Mouse (Mus musculus): ENCODE results near the gene Clcn6. TPM values are rescaled to one million over a fixed set of nuclear protein-coding genes. Genes with fewer than 3 reads are reported as not detected.

Gene Clcn6
- polyA plus RNA-seq, 1 experiment from 2014 or later = 29.9 TPM

DNA sequence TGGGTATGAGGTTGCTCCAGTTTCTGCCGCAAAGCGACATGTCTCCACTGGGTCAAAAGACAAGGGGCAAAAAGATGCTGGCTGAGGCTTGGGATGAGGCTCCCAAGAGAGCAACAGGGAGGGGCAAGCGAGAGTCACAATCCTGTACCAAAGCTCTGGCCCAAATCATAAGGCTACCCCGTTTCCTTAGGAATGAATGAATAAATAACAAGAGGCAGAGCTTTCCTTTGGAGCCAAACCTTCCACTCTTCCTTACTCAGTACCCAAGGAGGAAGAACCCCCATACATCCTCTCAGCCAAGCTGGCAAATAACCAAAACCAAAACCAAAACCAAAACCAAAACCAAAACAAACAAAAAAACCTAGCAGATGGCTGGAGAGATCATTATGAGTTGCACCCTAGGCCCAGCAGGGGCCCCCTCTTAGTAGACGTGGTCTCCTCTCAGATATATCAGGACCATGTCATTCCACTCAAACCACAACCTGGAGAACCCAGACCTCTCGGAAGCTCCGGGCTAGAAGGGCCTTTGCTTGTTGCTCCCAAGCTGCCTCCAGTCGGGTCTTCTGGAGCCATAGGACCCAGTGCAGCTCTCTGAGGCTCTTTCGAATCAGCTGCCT lies 31.1 kb upstream of the Clcn6 start:
- Histone ChIP-seq H3K4me1 (ENCODE audit: control insufficient read depth, insufficient read depth, low read depth, low read length) (no peaks in the 10 kb centered on the region), H3K9me3 (ENCODE audit: control insufficient read depth, low read length) (no peaks in the 10 kb centered on the region), H3K4me2 (ENCODE audit: low read length) (no peak overlapping the region), H3K27ac (ENCODE audit: low read depth, low read length) (no peak overlapping the region), H3K27me3 (replicated peaks; ENCODE audit: control insufficient read depth, insufficient read depth, low read length) (no peaks in the 10 kb centered on the region), H3K4me3 (ENCODE audit: low read length) (no peak overlapping the region), H3K36me3 (ENCODE audit: control insufficient read depth, insufficient read depth, low read length) (no peaks in the 10 kb centered on the region), H3K9ac (ENCODE audit: low read depth, low read length) (no peak overlapping the region)
- WGBS = 83% methylated on average over 9 of the region's 9 CpGs
- ATAC-seq = no peak

DNA sequence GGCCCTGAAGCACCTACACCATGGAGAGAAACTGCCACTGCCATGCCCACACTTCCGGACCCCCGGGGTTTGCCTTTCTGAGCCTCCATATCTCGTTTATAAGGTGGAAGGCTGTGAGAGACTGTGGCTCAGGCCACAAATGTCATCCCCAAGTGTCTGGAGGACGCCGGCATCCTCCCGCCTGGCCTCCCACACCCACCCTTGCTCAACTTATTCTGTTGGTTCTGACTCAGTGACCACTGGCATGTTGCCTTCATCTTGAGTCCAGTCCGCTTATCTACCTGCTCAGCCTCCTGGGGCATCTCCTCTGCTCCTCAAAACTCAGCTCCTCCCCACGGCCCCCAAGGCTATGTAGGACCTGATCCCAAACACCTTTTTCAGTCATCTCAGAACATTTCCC lies 28.7 kb upstream of the Clcn6 start:
- Histone ChIP-seq H3K9ac (ENCODE audit: low read depth, low read length) (no peak overlapping the region), H3K4me1 (ENCODE audit: control insufficient read depth, insufficient read depth, low read depth, low read length) (no peaks in the 10 kb centered on the region), H3K4me2 (ENCODE audit: low read length) (no peak overlapping the region), H3K27me3 (replicated peaks; ENCODE audit: control insufficient read depth, insufficient read depth, low read length) (no peaks in the 10 kb centered on the region), H3K9me3 (ENCODE audit: control insufficient read depth, low read length) (no peaks in the 10 kb centered on the region), H3K4me3 (ENCODE audit: low read length) (no peak overlapping the region), H3K27ac (ENCODE audit: low read depth, low read length) (no peak overlapping the region), H3K36me3 (ENCODE audit: control insufficient read depth, insufficient read depth, low read length) (no peaks in the 10 kb centered on the region)
- ATAC-seq = no peak
- 90% methylated on average over 8 of the region's 8 CpGs for WGBS

DNA sequence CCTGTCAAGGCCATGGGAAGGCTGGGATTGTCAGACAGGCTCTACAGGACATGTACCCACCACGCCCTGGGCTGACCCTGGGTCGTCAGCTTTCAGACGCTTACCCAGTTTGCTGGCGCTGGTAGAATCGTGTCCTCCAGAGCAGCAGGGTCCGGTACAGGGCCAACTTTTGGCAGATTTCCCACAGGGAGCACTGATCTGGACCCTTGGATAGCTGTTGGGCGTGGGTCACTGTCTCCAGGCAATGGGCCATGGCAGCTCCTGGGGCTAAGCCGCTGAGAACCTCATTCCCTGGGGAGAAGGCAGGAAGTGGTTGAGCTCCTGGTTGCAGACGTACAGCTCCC lies 27.8 kb upstream of the Clcn6 start:
- Histone ChIP-seq H3K4me2 (ENCODE audit: low read length) (no peak overlapping the region), H3K9me3 (ENCODE audit: control insufficient read depth, low read length) (no peaks in the 10 kb centered on the region), H3K4me1 (ENCODE audit: control insufficient read depth, insufficient read depth, low read depth, low read length) (no peaks in the 10 kb centered on the region), H3K9ac (ENCODE audit: low read depth, low read length) (no peak overlapping the region), H3K4me3 (ENCODE audit: low read length) (no peak overlapping the region), H3K36me3 (ENCODE audit: control insufficient read depth, insufficient read depth, low read length) (no peaks in the 10 kb centered on the region), H3K27me3 (replicated peaks; ENCODE audit: control insufficient read depth, insufficient read depth, low read length) (no peaks in the 10 kb centered on the region), H3K27ac (ENCODE audit: low read depth, low read length) (no peak overlapping the region)
- no peak for ATAC-seq
- WGBS = 39% methylated on average over 9 of the region's 9 CpGs

DNA sequence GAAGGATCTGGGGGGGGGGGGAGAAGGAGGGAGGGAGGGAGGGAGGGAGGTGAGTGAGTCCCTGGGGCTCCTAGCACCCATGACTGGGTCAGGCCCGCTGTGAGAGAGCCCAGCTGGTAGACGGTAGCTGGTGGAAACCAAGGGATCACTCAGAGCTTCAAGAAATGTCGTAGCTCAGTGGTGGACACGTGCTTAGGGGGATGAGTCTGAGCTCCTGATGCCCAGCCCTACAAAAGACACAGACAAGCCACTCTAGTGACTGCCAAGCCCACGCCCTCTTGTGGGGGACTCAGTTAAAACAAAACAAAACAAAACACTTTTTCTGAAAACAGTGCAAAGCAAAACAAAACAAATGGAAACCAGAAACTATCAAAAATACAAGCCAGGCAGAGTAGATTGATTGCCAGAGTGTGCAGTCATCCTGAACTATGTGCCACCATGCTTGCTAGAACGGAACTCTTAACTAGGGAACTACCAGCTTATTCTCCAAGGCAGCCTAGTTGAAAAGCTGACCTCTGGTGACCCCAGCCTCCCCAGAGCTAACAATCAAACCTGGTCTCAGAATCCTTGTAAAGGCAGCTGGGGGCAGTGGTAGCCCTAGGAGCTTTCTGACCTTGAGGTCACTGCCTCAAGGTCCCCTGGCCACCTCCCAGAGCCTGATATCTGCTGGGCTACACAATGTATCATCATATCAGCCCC lies 27.2 kb upstream of the Clcn6 start:
- H3K9ac ChIP-seq (ENCODE audit: low read depth, low read length) = no peak overlapping the region
- H3K4me2 ChIP-seq (ENCODE audit: low read length) = no peak overlapping the region
- 28% methylated on average over 6 of the region's 6 CpGs for WGBS
- H3K36me3 ChIP-seq (ENCODE audit: control insufficient read depth, insufficient read depth, low read length) = no peaks in the 10 kb centered on the region
- H3K27ac ChIP-seq (ENCODE audit: low read depth, low read length) = no peak overlapping the region
- H3K27me3 ChIP-seq (replicated peaks; ENCODE audit: control insufficient read depth, insufficient read depth, low read length) = no peaks in the 10 kb centered on the region
- no peaks in the 10 kb centered on the region for H3K9me3 ChIP-seq (ENCODE audit: control insufficient read depth, low read length)
- ATAC-seq = no peak
- no peaks in the 10 kb centered on the region for H3K4me1 ChIP-seq (ENCODE audit: control insufficient read depth, insufficient read depth, low read depth, low read length)
- H3K4me3 ChIP-seq (ENCODE audit: low read length) = no peak overlapping the region

GRCm38 (mm10) chr4:148061086-148061480 lies 22.5 kb upstream of the Clcn6 start:
- no peak overlapping the region for H3K4me3 ChIP-seq (ENCODE audit: low read length)
- ATAC-seq = no peak
- H3K4me1 ChIP-seq (ENCODE audit: control insufficient read depth, insufficient read depth, low read depth, low read length) = no peaks in the 10 kb centered on the region
- no peak overlapping the region for H3K9ac ChIP-seq (ENCODE audit: low read depth, low read length)
- 90% methylated on average over 9 of the region's 9 CpGs for WGBS
- no peaks in the 10 kb centered on the region for H3K27me3 ChIP-seq (replicated peaks; ENCODE audit: control insufficient read depth, insufficient read depth, low read length)
- H3K9me3 ChIP-seq (ENCODE audit: control insufficient read depth, low read length) = no peaks in the 10 kb centered on the region
- H3K4me2 ChIP-seq (ENCODE audit: low read length) = no peak overlapping the region
- no peak overlapping the region for H3K27ac ChIP-seq (ENCODE audit: low read depth, low read length)
- H3K36me3 ChIP-seq (ENCODE audit: control insufficient read depth, insufficient read depth, low read length) = peaks cover 13% of the 10 kb centered on the region

GRCm38 (mm10) chr4:148060120-148061085 lies 21.8 kb upstream of the Clcn6 start:
- 53% methylated on average over 13 of the region's 13 CpGs for WGBS
- H3K4me2 ChIP-seq (ENCODE audit: low read length) = no peak overlapping the region

GRCm38 (mm10) chr4:148058993-148059392 lies 20.4 kb upstream of the Clcn6 start:
- H3K36me3 ChIP-seq (ENCODE audit: control insufficient read depth, insufficient read depth, low read length) = peaks cover 26% of the 10 kb centered on the region
- 87% methylated on average over 6 of the region's 6 CpGs for WGBS
- H3K4me2 ChIP-seq (ENCODE audit: low read length) = no peak overlapping the region
- H3K27me3 ChIP-seq (replicated peaks; ENCODE audit: control insufficient read depth, insufficient read depth, low read length) = no peaks in the 10 kb centered on the region
- no peak overlapping the region for H3K4me3 ChIP-seq (ENCODE audit: low read length)
- H3K4me1 ChIP-seq (ENCODE audit: control insufficient read depth, insufficient read depth, low read depth, low read length) = no peaks in the 10 kb centered on the region
- H3K9me3 ChIP-seq (ENCODE audit: control insufficient read depth, low read length) = no peaks in the 10 kb centered on the region
- H3K27ac ChIP-seq (ENCODE audit: low read depth, low read length) = no peak overlapping the region
- no peak overlapping the region for H3K9ac ChIP-seq (ENCODE audit: low read depth, low read length)
- no peak for ATAC-seq

More at GRCm38 (mm10) chr4:148060120-148061085, 21.8 kb upstream of the Clcn6 start:
- no peak overlapping the region for H3K27ac ChIP-seq (ENCODE audit: low read depth, low read length)
- no peaks in the 10 kb centered on the region for H3K9me3 ChIP-seq (ENCODE audit: control insufficient read depth, low read length)
- H3K9ac ChIP-seq (ENCODE audit: low read depth, low read length) = no peak overlapping the region
- H3K4me3 ChIP-seq (ENCODE audit: low read length) = no peak overlapping the region
- H3K4me1 ChIP-seq (ENCODE audit: control insufficient read depth, insufficient read depth, low read depth, low read length) = no peaks in the 10 kb centered on the region
- ATAC-seq = no peak
- H3K27me3 ChIP-seq (replicated peaks; ENCODE audit: control insufficient read depth, insufficient read depth, low read length) = no peaks in the 10 kb centered on the region
- H3K36me3 ChIP-seq (ENCODE audit: control insufficient read depth, insufficient read depth, low read length) = peaks cover 20% of the 10 kb centered on the region

DNA sequence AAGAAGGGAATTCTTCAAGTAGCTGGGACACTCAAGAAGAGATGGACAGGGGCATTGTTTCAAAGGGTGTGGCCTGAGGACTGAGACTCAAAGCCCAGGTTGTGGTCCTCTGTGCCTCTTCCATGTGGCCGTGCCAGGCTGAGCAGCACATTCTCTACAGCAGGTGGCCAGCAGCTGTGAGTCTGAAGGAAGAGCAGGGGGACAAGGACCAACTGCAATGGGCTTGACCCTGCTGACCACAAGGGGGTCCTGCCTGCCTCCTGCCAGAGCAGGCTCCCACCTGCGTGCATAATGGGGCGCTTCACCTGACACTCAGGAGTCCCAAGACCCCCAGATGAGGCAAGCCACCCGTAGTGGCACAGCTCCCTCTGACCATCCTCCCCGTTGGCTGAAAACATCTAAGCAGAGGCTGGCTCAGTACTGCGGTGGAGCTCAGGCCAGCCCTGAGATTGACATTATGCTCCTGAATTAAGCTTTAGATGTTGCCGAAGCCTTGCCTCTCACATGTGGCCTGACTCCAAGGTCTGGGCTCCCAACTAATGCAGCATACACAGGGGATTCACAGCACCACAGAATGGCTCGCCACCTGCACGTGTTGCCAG lies 19.7 kb upstream of the Clcn6 start:
- H3K4me2 ChIP-seq (ENCODE audit: low read length) = no peak overlapping the region
- H3K9ac ChIP-seq (ENCODE audit: low read depth, low read length) = no peak overlapping the region
- ATAC-seq = no peak
- no peak overlapping the region for H3K4me3 ChIP-seq (ENCODE audit: low read length)
- no peaks in the 10 kb centered on the region for H3K4me1 ChIP-seq (ENCODE audit: control insufficient read depth, insufficient read depth, low read depth, low read length)
- no peaks in the 10 kb centered on the region for H3K27me3 ChIP-seq (replicated peaks; ENCODE audit: control insufficient read depth, insufficient read depth, low read length)
- H3K27ac ChIP-seq (ENCODE audit: low read depth, low read length) = no peak overlapping the region
- H3K9me3 ChIP-seq (ENCODE audit: control insufficient read depth, low read length) = no peaks in the 10 kb centered on the region
- peaks cover 26% of the 10 kb centered on the region for H3K36me3 ChIP-seq (ENCODE audit: control insufficient read depth, insufficient read depth, low read length)
- 89% methylated on average over 9 of the region's 9 CpGs for WGBS

Measured in hindbrain, embryonic 16.5 days (tissue).